Mouse (Mus musculus): ENCODE results near the gene Loxl1. TPM values are rescaled to one million over a fixed set of nuclear protein-coding genes. Genes with fewer than 3 reads are reported as not detected.
"Not testable (repeated sequence)": the region's sequence is repeated elsewhere in the genome, so short reads cannot be mapped to it uniquely, and the experiment has no call there.

Loxl1 gene
- total RNA-seq, 1 experiment from 2014 or later, result 15.1 TPM

DNA sequence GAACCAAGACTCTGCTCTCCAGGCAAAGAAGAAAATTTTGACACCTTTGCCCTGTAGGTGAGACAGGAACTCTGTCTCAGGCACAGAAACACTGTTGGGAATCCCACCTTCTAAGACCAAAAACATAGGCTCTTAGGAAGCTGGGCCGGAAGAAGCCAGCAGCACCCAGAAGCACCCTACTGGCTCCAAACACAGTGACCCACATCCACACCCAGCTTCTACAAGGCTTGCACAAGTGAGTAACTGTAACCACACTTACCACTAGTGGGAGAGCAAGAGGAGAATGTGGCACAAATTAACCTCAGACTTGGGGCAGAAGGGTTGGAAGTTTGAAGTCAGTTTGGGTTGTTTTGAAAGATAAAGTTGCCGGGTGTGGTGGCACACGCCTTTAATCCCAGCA, 37.2 kb downstream of the Loxl1 start:
- DNase-seq, result no peak

DNA sequence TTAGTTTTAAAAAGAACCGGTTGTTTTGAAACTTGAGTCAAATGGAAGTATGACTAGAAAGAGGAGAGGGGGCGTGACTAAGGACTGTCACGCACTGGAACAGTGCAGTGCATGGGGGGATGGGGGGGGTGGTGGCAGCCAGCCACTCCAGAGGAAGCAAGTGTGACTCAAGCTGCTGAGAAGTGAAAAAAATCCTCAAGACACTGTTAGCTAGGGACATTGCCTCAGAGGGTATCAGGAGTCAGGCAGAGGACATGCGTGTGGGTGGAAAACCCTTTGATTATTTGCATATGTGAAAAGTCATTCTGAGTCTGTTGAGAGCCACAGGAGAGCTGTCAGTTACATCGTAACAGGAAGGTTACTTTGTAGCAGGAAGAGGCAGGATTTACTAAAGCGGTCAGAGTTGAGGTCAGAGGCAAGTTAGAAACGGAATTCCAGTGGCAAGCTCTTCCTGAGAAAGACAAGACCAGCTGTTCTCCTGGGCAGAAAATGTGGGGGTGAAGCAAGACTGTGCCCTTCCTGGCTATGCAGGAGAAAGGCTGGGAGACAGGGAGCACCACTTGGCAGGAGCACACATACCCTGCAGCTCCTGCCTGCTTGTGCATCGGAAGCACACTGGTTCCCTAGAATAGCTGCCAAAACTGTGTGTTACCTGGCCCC, 37.7 kb downstream of the Loxl1 start:
- peak; percentile 37 for DNase-seq

DNA sequence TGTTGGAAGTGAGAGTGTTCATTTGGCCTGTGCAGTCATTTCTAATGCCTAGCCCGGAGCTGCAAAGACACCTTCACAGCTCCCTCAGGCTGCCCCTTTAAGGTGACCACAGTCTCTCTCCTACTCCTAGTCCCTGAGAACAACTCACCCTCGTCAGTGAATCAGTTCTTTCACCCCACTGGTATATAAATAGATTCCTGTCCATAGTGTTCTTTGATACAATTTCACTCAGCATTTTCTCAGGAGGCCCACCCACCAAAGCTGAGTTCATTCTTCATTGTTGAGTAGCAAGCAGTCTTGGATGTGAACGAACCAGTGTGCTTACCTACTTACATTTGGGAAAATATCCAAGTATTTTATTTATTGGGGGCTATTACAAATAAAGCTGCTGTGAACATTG, 38.4 kb downstream of the Loxl1 start:
- no peak for DNase-seq

DNA sequence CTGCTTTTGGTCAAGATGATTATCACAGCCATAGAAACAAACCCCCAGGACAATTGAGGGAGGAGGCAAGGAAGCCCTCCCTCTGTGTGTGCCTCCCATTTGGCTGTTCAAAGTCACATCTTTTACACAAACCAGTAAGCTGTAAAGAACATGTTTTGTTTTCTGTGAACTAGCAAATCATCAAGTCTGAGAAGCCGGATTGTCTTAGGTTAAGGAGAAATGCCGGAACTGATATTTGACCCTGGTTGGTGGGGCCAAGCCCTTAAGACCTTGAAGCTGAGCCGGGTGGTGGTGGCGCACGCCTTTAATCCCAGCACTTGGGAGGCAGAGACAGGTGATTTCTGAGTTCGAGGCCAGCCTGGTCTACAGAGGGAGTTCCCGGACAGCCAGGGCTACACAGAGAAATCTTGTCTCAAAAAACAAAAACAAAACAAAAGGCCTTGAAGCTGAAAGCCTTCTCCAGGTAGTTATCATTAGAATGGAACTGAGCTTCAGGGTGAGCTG, 38.8 kb downstream of the Loxl1 start:
- no peak for DNase-seq

DNA sequence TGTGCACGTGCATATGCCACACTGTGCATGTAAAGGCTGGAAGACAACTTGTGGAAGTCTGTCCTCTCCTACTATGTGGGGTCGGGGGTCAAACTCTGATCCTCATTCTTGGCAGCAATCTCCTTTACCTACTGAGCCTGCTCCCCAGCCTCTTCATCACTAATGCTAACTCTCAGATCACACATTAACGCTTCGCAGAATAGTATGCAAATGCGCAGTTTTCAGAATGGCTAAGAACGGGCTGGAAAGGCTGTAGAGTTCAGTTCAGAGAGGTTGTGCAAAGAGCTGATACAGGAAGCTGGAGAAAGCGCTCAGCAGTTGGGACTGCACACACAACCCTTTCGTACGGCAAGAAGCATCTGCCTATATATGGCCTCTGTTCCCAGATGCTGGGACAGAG, 40.1 kb downstream of the Loxl1 start:
- DNase-seq, result no peak

DNA sequence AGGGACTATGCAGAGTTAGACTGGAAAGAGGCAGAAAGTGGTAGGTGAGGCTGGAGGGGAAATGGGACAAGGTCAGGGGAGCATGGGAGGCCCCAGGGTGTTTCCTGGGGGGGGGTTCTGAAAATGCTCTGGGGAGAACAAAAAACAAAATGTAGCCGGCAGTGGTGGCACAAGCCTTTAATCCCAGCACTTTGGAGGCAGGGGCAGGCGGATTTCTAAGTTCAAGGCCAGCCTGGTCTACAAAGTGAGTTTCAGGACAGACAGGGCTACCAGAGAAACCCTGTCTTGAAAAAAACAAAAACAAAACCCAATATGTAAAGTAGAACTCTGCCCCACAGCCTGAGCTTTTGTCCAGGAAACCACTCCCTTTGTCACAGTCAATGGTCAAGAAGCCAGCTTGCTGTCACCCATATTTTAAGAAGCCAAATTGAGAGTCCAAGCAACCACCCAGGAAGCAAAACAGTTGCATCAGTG, 40.9 kb downstream of the Loxl1 start:
- no peak for DNase-seq

DNA sequence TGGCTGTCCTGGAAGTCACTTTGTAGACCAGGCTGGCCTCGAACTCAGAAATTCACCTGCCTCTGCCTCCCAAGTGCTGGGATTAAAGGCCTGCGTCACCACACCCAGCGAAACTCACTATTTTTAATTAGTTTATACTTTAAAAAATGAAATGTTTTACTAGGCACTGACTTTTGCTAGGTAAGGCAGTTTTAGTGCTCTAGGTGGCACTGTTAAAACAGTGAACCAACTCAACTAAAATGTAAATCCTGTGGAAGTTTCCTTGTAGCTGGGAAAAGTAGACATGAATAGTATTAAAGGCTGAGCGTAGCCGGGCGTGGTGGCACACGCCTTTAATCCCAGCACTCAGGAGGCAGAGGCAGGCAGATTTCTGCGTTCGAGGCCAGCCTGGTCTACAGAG, 41.4 kb downstream of the Loxl1 start:
- not testable (repeated sequence) for DNase-seq

DNA sequence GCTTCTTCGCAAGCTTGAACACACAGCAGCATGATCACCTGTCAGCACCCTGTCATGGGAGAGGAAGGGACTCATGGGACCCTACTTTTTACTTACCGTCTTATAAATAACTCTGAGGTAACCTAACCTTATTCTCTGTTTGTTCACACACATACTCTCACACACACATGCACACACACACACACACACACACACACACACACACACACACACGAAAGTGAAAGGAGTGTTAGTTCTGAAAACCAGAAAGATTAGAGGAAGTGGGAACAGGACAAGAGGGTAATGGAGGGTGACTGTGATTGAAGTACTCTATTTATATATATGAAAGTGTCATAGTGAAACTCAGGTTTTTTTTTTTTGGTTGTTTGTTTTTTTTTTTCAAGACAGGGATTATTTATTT, 41.9 kb downstream of the Loxl1 start:
- no peak for DNase-seq

DNA sequence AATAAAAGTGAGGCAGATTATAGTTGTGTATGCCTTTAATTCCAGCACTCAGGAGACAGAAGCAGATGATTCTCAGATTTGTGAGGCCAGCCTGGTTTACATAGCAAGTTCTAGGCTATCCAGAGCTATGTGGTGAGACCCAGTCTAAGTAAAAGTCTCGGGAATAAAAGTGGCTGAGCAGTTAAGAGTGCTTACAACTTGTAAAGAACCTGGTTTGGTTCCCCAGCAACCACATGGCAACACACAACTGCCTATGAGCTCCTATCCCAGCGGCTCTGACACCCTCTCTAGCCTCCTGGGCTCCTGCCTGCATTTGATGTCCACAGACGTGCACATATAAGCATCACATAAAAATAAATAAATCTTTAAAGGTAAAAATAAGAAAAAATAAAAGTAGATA, 42.9 kb downstream of the Loxl1 start:
- no peak for DNase-seq

DNA sequence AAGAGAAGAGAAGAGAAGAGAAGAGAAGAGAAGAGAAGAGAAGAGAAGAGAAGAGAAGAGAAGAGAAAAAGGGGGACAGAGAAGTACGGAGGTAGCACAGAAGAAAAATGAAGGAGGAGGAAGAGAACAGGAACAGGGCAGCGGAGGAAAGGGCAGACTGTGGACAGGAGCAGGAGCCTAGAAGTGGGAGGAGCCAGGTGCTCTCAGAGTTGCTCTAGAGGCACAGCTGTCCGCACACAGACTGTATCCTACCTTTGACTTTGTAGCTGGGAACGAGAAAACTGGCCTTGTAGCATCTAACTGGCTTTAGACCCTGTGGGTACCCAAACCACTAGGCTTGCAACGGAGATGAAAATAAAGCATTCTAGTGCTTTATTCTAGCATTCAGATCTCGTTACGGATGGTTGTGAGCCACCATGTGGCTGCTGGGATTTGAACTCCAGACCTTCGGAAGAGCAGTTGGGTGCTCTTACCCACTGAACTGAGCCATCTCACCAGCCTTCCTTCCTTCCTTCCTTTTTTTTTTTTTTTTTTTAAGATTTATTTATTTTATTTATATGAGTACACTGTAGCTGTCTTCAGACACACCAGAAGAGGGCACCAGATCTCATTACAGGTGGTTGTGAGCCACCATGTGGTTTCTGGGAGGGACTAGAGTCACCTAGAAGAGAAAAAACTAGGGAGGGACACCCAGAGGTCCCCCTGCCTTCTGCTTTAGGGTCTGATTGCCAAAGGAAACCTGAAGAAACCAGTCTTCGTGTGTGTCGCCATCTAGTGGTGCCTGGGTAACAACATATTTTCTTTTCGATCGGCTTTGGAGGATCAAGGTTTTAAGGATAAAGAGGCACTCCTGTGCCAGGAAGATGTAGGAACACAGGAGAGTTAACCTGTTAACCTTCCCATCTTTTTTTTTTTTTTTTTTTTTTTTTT, 44.3 kb downstream of the Loxl1 start:
- DNase-seq, result peak; percentile 44

DNA sequence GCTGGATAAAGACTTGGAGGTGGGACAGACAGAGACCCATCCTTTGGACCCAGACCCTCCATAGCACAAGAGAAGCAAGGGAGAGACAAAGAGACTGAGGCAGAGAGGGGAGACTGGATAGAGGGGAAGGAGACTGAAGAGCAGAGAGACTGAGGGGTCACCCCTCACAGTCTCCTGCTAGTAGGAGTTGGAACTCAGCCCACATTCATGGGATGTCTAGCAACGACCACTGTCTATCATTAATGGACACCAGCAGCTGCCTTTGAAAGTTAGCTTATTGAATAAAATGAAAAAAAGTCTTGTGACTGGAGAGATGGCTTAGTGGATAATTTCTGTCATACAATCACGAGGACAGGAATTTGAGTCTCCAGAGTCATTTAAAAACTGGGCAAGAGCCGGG, 45.9 kb downstream of the Loxl1 start:
- DNase-seq, result no peak

DNA sequence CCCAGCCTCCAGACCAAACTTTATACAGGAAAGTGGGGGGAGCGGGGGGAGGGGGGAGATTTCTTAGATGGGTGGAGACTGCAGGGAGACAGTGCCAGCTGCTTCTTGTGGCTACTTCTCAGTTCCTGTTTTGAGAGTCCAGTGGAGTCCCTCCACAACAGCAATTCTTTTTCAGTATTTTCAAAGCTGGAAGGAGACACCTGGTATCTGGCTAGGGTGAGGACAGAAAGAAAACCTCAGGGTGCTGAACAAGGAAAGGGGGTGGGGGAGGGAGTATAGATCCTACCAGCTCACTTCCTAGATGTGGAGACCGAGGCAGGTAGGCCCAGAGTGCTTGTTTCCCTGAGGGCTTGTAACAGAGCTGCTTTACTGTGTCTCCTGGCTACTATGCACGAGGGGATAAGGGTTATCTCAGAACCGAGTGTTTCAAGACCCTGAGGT, 46.4 kb downstream of the Loxl1 start:
- no peak for DNase-seq

DNA sequence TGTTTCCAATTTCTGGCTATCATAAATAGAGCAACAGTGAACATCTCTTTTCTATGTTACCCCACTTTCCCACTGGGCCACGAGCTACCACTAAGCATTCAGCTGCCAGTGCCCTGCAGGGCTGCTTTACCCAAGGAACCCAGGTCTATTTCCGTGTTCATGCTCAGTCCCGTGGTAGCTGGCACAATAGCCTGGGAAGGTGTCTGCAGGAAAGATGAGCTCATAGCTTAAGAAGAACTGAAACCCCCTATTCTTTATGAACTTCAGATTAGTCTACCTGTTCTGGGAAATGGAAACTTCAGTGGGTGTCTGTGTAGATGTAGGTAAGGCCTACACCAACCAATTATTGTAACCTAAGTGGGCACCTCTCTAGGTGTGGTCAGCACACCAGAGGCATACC, 47.6 kb downstream of the Loxl1 start:
- no peak for DNase-seq

DNA sequence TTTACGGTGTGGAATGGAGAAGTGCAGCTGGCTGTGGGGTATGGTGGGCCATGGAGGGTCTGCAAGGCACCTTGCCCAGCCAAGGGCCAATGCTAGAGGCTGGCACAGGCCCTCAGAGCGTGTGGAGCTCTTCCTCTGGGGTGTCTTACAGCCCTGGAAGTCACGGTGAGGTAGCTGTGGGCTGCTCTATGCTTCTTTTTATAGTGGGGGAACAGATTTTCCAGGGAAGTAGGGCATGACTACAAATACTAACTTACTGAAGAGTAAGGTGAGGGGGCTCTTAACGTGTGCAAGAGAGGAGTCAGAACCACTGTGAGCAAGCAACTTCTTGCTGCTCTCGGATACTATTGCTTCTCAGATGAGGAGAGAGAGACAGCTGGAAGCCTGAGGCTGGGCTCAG, 50.5 kb downstream of the Loxl1 start:
- no peak for DNase-seq

DNA sequence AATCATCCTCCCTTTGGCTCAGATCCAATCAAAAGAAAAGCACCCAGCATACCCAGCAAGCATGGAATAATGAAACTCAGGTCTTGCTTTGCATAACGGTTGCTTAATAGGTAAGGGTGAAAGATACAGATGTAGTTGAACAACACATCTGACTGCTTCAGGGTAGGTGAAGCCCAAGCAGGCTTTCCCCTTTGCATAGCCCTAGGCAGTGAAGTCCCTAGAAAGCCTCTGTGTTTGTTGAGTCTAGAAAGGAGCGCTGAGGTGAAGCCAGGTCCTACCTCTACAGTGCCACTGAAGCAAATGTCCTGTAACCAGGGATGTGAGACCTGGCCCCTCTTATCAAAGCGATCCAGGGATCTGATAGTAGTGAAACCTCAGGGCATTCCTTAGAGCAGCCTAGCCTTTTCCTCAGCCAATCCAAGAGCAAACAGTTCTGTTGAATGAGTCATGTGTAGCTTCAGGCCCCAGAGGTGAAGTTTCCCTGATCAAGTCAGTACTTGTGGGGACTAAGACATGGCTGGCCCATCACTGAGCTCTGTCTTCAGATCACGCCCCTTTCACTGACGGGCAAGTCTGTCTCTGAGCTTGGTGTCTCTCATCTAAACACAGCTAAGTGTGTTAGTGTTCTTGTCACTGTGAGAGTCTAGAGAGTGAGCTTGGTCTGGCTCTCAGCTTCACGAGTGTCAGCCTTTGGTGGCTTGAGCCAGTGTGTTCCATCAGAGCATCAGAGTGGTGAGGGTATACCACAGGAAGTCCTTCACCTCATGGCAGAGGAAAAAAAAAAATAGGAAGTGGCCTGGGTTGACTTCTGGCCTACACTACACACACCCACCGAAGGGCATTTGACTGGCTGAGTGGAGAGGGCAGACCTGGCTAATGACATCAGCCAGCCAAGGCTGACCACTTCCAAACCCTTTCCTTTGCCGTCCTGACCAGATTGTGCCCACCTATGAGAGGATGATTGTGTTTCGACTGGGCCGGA, 57.0 kb downstream of the Loxl1 start:
- no peak for DNase-seq

DNA sequence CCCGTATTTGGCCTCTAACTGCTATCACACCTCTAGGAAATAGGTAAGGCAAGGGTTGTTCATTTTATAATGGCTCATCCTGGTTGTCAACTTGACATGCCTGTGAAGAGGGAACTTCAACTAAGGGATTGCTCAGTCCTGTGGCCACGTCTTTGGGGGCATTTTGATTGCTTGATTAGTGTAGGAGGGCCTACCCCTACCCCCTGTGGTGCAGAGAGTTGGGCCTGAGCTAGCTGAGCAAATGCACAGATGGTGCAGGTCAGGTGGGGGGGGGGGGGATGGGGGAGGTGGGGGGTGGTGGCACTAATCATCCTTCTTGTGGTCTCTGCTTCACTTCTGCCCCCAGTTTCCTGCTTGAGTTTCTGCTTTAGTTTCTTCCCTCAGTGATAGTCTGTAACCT, 57.9 kb downstream of the Loxl1 start:
- no peak for DNase-seq

DNA sequence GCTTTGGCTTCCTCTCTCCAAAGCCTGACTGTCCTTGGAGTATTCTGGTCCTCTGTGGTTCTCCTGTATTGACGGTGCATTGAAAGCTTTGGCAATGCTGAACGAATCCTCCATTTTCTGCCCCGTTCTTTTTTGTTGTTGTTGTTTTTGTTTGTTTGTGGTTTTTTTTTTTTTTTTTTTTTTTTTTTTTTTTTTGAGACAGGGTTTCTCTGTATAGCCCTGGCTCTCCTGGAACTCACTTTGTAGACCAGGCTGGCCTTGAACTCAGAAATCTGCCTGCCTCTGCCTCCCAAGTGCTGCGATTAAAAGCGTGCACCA, 59.2 kb downstream of the Loxl1 start:
- not testable (repeated sequence) for DNase-seq

DNA sequence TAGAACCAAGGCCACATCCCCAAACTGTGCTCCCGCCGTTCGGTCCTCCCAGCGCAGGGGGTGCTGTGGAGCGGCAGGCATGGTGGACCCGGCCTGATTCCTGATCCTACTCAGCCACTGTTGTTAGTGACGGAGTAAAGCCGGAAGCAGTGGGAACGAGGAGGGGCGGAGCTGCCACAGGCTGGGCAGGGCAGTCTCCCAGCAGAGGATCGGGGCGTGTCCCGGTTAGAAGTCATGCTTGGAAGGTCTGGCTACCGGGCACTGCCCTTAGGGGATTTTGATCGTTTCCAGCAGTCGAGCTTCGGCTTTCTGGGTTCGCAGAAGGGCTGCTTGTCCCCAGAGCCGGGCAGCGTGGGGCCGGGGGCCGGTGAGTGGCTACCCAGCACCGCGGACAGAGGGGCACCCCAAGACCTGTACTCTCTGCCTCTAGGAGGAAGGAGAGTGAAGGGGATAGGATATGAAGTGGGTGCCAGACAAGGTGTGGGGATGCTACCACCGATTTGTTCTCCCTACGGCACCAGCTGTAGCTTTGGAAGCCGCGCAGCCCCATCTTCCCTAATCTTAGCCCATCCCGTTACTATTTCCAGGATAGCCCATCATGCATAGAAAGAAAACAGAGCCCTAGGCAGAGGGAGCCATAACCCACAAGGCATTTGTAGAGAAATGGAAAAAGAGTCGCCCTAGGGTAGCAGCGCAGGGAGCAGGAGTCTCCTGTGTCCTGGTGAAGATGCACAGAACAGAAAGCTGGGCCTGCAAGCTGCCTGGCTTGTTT, 59.8 kb downstream of the Loxl1 start, which contains the start of gene Stoml1:
Gene Stoml1 (plus strand): TSS at position 132 of the 772 bp plus-strand sequence.
- peak; percentile 93 for DNase-seq

DNA sequence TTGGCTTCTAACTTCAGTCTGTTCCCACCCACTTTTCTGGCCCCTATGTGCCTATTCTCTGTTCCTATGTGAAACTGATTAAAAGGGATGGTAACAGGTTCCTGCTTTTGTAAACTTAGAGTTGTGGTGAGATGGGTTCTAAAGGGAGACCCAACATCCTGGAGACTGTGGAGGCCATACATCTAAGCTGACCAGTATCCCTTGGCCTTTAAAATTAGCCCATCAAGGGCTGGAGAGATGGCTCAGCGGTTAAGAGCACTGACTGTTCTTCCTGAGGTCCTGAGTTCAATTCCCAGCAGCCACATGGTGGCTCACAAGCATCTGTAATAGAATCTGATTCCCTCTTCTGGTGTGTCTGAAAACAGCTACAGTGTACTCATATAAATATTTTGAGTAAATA, 62.3 kb downstream of the Loxl1 start:
- not testable (repeated sequence) for DNase-seq

DNA sequence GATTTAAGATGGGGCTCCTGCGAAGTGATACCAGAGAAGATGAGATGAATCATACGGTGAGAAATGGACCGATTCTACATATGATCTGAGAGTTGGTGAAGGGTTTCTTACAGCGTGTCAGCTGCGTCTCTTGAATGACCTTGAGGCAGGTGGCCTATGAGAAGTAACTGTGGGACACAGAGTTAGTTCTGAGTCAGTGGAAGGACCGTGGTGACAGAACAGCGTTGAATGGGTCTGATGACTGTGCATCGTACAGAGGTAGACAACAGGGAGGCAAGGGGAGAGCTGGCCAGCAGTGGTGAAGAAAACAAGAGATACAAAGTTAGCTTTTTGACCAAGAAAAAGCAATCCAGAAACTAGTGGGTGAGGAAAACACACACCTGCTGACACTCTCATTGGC, 62.7 kb downstream of the Loxl1 start:
- DNase-seq, result no peak

DNA sequence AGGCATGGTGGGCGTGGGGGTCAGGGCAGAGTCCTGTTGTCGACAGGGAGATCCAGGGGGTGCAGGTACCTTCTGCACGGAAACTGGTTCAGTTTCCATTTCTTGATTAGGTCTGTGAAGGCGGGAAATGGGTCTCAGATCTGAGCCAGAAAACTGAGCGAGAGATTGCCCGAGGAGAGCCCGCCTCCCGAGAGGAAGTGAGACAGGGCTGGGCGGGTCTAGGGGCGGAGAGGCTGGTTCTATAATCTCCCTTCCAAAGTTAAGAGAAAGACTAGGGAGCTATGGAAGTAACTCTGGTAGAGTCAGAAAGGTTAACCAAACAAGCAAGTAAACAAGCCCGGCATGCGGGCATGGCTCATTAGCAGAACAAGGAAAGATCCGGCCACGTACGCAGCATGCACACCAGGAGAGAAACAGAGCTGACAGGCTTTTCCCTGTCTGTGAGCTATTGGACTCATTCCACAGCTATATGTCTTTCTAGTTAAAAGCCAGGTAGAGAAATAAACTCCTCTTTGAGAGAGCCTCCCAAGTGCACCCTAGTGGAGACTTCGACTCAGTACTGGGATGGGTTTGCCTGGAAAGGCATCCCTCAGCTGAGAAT, 63.3 kb downstream of the Loxl1 start, which contains the start of gene Pml:
Gene Pml (minus strand): TSS at position 195 of the 601 bp plus-strand sequence.
- peak; percentile 80 for DNase-seq
